Mouse (Mus musculus): Measurements from ENCODE around the gene Tmem104. TPM values are rescaled to one million over a fixed set of nuclear protein-coding genes. Genes with fewer than 3 reads are reported as not detected.

Gene Tmem104
- polyA plus RNA-seq, 1 experiment from 2014 or later = 9.6 TPM

DNA sequence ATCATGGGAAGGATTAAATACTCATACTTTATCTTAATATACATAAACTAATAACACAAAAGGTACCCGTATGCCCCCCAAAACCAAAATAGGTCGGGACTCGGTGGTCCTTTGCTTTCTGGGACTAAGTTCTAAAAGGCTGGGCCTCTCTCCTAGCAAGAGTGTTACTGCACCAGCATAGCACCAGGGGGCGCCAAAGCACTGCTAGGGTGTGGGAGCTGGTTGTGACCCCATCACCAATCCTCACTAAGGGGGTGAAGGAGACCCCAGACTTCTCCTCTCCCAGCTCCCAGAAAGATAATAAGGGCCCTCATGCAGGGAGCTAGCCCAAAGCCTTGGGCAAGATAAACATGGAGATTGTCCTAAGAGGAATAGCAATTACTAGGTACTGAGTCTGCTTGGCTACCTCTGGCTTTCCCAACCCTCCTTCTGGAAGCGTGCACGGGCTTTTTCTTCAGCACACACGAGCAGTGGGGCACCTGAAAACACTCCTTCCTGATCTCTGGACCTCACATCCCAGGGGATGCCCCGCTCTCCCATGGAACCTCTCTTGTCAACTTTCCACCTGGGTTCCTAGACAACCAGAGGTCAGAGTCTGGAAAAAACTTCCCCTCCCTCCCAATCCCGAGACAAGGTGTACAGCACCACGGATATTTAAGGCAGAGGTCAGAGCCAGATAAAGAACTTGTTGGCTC, 26.3 kb upstream of the Tmem104 start:
- Histone ChIP-seq H3K27me3 (ENCODE audit: insufficient read depth, poor library complexity, severe bottlenecking) (peaks cover 32% of the 10 kb centered on the region), H3K4me1 (peaks cover 67% of the 10 kb centered on the region), H3K36me3 (no peaks in the 10 kb centered on the region), H3K9me3 (no peaks in the 10 kb centered on the region), H3K4me3 (no peak overlapping the region), H3K27ac (no peak overlapping the region)
- no peak for DNase-seq (ENCODE audit: low spot score)
- WGBS = 28% methylated on average over 10 of the region's 10 CpGs

DNA sequence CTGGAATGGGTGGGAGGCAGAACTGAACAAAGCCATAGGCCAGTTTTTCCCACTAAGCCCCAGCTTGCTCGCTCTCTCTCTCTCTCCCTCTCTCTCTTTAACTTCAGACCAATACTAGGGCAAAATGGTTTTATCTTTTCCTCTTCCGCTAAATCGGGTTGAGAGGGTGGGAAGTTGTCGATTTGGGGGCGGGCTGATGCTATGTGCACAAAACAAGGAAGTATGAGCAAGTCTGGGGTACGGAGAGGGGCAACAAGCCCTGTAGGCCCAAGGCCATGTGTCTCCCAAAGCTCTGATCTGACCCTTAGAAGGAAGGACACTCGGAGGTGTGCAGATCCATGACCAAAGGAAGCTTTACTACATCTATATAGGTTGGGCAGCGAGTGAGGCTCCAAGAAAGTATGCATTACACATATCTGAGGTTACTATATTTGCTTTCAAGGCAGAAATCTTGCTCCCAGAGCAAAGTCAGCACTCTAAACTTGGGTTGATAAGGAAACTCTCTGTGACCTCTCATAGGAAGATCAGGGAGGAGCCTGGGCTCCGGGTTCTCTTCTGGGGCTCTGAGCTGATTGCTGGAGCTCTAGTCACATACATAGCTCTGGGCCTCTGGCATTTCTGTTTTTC, 25.6 kb upstream of the Tmem104 start:
- H3K27me3 ChIP-seq (ENCODE audit: insufficient read depth, poor library complexity, severe bottlenecking) = peaks cover 28% of the 10 kb centered on the region
- H3K9me3 ChIP-seq = no peaks in the 10 kb centered on the region
- peaks cover 67% of the 10 kb centered on the region for H3K4me1 ChIP-seq
- no peak for DNase-seq (ENCODE audit: low spot score)
- WGBS = 40% methylated on average over 9 of the region's 9 CpGs
- no peak overlapping the region for H3K4me3 ChIP-seq
- no peak overlapping the region; the same call in 1 of the 2 replicates for H3K27ac ChIP-seq
- no peaks in the 10 kb centered on the region for H3K36me3 ChIP-seq

DNA sequence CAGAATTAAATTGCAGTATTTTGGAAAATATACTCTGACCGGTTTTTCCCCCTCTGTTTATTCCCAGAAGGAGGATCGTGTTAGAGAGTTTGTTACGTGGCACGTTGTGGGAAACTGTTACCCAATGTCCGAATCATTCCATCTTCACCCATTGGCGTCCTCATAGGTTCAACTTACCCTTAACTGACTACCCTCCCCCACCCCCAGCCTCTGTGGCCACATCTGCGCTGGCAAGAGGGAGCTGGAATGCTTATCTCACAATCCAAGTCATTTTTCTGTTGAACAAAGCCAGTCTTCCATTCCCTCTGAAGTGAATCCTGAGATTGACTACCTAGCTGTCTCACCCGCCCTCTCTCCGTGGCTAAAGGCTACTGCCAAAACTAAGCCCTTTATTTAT, 25.1 kb upstream of the Tmem104 start:
- 17% methylated on average over 9 of the region's 9 CpGs for WGBS
- no peak for DNase-seq (ENCODE audit: low spot score)
- peaks cover 67% of the 10 kb centered on the region for H3K4me1 ChIP-seq
- H3K4me3 ChIP-seq = peak overlapping the region; percentile 72
- H3K9me3 ChIP-seq = no peaks in the 10 kb centered on the region
- H3K27ac ChIP-seq = peak overlapping the region; percentile 84; the same call in 1 of the 2 replicates
- H3K27me3 ChIP-seq (ENCODE audit: insufficient read depth, poor library complexity, severe bottlenecking) = peaks cover 23% of the 10 kb centered on the region; the same call in 1 of the 2 replicates
- no peaks in the 10 kb centered on the region for H3K36me3 ChIP-seq

DNA sequence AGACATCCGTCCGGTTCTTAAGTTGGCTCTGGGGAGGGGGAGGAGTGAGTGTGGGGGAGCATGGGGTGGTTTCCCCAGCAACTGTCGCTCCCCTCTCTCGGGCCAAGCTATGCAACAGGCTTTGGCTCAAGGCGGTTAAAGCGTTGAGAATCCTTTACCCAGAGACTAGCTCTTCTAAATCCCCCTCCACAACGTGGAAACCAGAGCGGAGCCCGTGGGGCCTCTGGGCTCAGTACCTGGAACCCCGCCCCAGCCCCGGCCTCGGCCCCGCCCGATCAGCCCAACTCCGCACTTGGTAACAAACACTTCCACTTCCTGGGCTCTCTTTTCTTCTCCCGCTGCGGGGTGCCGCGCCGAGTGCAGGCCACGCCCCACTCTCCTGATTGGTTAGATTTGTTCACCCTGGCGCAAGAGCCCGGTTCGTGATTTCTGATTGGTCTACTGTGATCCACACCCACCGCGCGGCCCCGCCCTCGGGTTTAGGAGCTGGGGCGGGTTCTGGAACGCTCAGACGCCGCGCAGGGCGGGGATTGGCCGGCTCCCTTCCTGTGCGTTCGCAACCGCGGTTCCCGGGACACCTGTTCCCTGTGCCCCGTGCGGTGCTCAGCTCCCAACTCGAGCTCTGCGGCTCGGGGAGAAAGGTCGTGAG, 24.3 kb upstream of the Tmem104 start, which contains the start of gene Slc9a3r1:
Gene Slc9a3r1 (plus strand): TSS at position 510 of the 649 bp plus-strand sequence.
- WGBS = under 1% methylated on average over 47 of the region's 47 CpGs
- H3K9me3 ChIP-seq = no peaks in the 10 kb centered on the region
- peaks cover 17% of the 10 kb centered on the region; the same call in 1 of the 2 replicates for H3K27me3 ChIP-seq (ENCODE audit: insufficient read depth, poor library complexity, severe bottlenecking)
- H3K4me1 ChIP-seq = peaks cover 59% of the 10 kb centered on the region
- peak within 1 kb of the TSS; percentile 72 for H3K4me3 ChIP-seq
- peak; percentile 98 for DNase-seq (ENCODE audit: low spot score)
- no peaks in the 10 kb centered on the region for H3K36me3 ChIP-seq
- H3K27ac ChIP-seq = peak within 1 kb of the TSS; percentile 84

DNA sequence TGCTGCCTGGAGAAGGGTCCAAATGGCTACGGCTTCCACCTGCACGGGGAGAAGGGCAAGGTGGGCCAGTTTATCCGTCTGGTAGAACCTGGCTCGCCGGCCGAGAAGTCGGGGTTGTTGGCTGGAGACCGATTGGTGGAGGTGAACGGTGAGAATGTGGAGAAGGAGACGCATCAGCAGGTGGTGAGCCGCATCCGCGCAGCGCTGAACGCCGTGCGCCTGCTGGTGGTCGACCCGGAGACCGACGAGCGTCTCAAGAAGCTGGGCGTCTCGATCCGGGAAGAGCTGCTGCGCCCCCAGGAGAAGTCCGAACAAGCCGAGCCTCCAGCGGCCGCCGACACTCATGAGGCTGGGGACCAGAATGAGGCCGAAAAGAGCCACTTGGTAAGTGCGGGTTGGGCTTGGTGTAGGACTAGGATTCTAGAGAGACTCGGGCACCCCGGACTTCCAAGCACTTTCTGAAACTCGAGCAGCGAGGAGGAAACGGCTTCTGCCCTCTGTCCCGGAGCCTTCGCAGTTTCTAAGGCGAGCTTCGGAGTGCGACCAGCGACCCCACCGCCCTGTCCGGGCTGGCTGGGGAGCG, 23.6 kb upstream of the Tmem104 start:
- Histone ChIP-seq H3K4me3 (peak overlapping the region; percentile 72), H3K36me3 (no peaks in the 10 kb centered on the region), H3K27me3 (ENCODE audit: insufficient read depth, poor library complexity, severe bottlenecking) (peaks cover 17% of the 10 kb centered on the region; the same call in 1 of the 2 replicates), H3K4me1 (peaks cover 52% of the 10 kb centered on the region), H3K27ac (peak overlapping the region; percentile 84), H3K9me3 (no peaks in the 10 kb centered on the region)
- DNase-seq (ENCODE audit: low spot score) = peak; percentile 86
- under 1% methylated on average over 47 of the region's 47 CpGs for WGBS

DNA sequence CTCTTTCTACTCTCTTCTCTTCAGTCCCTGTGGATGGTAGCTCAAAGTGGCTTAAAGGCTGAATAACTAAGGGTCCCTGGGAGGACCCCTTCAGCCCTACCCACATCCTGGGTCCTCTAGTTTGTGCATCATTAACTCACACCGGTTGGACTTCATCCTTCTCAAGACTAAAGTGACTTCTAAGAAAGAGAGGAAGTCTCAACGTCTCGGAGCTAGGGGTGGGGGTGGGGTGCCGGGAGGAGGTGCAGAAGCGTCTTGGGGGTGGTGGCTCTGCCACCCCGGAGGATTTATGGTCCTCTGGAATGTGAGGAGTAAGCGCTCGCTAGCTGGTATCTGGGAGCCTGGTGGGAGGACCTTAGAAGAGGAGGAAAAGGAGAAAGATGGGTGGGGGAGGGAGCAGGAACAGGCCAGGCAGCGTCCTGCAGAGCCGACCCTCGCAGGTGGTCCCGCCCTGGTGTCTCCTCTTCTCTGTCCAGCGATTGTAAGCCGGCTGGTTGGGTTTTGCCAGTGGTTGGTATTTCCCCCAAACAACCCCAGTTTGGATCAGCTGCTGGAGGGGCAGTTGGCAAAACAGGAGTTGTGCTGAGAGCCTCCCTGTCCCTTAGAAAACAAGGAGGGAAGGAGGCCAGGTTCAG, 22.8 kb upstream of the Tmem104 start:
- peak overlapping the region; percentile 84 for H3K27ac ChIP-seq
- DNase-seq (ENCODE audit: low spot score) = no peak
- H3K27me3 ChIP-seq (ENCODE audit: insufficient read depth, poor library complexity, severe bottlenecking) = peaks cover 17% of the 10 kb centered on the region; the same call in 1 of the 2 replicates
- peaks cover 51% of the 10 kb centered on the region for H3K4me1 ChIP-seq
- H3K36me3 ChIP-seq = no peaks in the 10 kb centered on the region
- 1% methylated on average over 14 of the region's 14 CpGs for WGBS
- H3K4me3 ChIP-seq = peak overlapping the region; percentile 72
- no peaks in the 10 kb centered on the region for H3K9me3 ChIP-seq

DNA sequence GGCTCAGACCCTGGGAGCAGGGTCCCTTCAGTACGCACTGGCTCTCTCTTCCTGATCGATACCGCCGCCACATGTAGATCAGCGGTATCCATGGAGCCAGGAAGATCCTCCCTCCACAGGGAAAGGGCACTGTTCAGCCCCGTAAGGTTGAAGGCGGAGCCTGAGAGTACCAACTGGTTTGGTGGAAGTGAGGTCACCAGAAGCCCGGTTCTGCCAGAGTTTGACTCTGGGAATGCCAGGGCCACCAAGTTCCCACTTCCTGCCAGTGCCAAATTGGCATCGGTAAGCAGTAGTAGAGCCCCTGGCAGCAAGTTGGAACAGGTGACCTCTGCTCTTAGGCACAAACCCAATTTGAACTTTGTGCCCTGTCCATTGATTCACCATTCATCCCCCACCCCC, 22.3 kb upstream of the Tmem104 start:
- Histone ChIP-seq H3K4me3 (peak overlapping the region; percentile 72), H3K4me1 (peaks cover 51% of the 10 kb centered on the region), H3K27ac (0 out of 2 replicates have a peak overlapping the region, but pooled peaks have one; percentile 84), H3K36me3 (no peaks in the 10 kb centered on the region), H3K27me3 (ENCODE audit: insufficient read depth, poor library complexity, severe bottlenecking) (peaks cover 17% of the 10 kb centered on the region; the same call in 1 of the 2 replicates), H3K9me3 (no peaks in the 10 kb centered on the region)
- no peak for DNase-seq (ENCODE audit: low spot score)
- WGBS = 3% methylated on average over 9 of the region's 9 CpGs

DNA sequence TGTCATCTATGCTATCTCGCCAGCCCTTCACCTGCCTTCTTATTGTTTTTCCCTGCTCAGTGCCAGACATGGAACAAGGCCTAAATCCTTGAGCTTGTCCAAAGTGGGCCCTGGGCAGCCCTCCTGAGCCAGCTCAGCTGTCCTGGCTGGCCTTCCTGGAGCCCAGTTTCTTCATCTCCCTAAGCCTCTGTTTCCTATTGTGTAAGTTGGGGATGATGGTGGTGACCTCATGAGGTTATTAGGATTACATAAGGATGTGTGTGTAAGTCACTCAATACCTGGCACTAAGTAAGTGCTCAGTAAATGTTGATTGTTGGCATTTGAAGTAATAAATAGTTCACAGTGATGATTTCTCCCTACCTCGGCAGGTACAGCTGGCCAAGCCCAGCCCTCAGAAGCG, 20.5 kb upstream of the Tmem104 start:
- H3K4me1 ChIP-seq = peaks cover 46% of the 10 kb centered on the region
- WGBS = 93% methylated on average over 3 of the region's 3 CpGs
- no peak overlapping the region for H3K27ac ChIP-seq
- no peak for DNase-seq (ENCODE audit: low spot score)
- H3K27me3 ChIP-seq (ENCODE audit: insufficient read depth, poor library complexity, severe bottlenecking) = peaks cover 17% of the 10 kb centered on the region; the same call in 1 of the 2 replicates
- H3K4me3 ChIP-seq = no peak overlapping the region
- H3K9me3 ChIP-seq = no peaks in the 10 kb centered on the region
- H3K36me3 ChIP-seq = no peaks in the 10 kb centered on the region

DNA sequence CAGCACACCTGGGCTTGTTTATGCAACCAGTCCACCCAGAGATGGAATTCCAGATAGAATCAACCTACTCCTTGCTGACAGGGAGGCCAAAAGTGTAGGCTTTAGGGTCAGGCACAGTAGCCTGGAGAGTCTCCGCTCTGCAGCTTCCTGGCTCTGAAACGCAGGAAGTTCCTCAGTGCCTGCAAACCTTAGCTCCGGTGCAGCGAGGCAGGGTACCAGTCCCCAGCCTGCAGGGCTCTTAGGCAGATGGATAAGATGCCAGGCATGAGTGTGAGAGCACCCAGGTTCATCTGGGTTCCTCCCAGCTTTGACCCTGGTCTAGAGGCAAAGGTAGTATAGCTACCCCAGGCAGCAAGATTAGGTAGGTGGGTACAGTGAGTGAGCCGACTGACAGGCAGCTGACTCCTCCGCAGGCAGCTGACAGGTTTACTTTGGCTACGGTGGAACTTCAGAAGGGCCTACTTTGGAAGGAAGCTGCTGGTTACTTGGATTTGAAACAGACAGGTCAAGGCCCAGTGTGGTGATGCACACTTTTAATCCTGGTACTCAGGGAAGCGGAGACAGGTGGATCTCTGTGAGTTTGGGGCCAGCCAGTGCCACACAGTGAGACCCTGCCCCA, 19.5 kb upstream of the Tmem104 start:
- H3K36me3 ChIP-seq = no peaks in the 10 kb centered on the region
- WGBS = 69% methylated on average over 8 of the region's 8 CpGs
- H3K4me3 ChIP-seq = no peak overlapping the region
- no peak overlapping the region for H3K27ac ChIP-seq
- peaks cover 46% of the 10 kb centered on the region for H3K4me1 ChIP-seq
- no peak for DNase-seq (ENCODE audit: low spot score)
- no peaks in the 10 kb centered on the region for H3K9me3 ChIP-seq
- H3K27me3 ChIP-seq (ENCODE audit: insufficient read depth, poor library complexity, severe bottlenecking) = peaks cover 17% of the 10 kb centered on the region; the same call in 1 of the 2 replicates

DNA sequence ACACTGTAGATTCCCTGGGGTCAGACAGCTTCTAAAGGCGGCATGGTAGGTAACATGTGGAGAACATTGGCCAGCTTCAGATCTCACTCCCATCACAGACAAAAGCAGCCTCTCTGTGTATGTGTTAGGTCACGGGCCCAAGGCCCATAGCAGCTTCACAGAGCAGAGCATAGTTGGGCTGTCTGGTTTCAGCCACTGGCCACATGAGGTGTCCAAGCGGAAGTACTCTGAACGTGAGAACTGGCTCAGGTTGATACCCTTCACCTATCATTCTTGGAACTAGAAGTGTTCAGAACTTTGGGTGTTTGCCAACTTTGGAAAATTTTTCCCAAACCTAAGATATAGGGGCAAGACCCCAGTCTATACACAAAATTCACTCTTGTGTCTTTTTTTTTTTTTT, 17.9 kb upstream of the Tmem104 start:
- peaks cover 46% of the 10 kb centered on the region for H3K4me1 ChIP-seq
- H3K36me3 ChIP-seq = no peaks in the 10 kb centered on the region
- H3K4me3 ChIP-seq = no peak overlapping the region
- H3K27ac ChIP-seq = no peak overlapping the region
- 88% methylated on average over 4 of the region's 4 CpGs for WGBS
- DNase-seq (ENCODE audit: low spot score) = no peak
- H3K27me3 ChIP-seq (ENCODE audit: insufficient read depth, poor library complexity, severe bottlenecking) = peaks cover 33% of the 10 kb centered on the region
- H3K9me3 ChIP-seq = no peaks in the 10 kb centered on the region

DNA sequence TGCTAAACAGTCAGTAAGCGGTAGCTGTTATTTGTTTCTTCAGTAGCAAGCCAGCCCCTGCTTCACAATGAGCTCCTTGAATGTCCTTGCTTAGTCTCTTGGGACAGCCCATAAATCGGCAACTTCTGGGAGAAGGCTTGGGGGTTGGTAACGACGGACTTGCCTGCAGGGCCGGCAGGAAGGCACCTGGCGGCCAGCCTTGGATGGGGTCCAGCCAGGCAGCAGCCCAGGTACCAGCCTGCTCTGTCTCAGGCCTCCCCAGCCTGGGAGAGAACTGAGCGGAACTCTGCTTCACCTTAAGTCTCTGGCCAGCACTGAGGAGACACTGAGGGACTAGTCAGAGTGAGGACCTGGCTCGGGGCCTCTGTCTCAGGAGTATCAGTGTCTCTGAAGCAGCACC, 16.2 kb upstream of the Tmem104 start:
- H3K4me3 ChIP-seq = no peak overlapping the region
- no peaks in the 10 kb centered on the region for H3K9me3 ChIP-seq
- no peaks in the 10 kb centered on the region for H3K36me3 ChIP-seq
- peaks cover 52% of the 10 kb centered on the region for H3K4me1 ChIP-seq
- DNase-seq (ENCODE audit: low spot score) = no peak
- no peak overlapping the region; the same call in 1 of the 2 replicates for H3K27ac ChIP-seq
- H3K27me3 ChIP-seq (ENCODE audit: insufficient read depth, poor library complexity, severe bottlenecking) = peaks cover 31% of the 10 kb centered on the region
- WGBS = 52% methylated on average over 8 of the region's 8 CpGs

DNA sequence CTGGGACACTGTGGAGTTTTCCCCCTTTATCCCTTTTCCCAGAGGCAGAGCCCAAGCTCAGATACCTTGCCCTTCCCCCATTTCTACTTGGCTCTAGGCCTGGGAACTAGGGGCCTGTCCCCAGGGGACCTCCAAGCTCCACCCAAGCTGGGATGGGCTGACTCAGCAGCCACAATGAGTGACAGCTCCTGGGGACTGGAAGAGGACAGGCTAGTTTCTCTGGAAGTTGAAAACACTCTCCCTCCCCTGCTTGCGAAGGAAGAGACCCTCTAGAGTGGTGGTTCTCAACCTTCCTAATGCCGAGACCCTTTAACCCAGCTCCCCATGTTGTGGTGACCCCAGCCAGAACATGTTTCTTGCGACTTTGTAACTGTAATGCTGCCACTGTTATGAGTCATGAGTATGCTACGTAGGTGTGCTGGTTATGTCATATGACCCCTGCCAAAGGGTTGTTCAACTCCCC, 14.4 kb upstream of the Tmem104 start:
- H3K36me3 ChIP-seq = no peaks in the 10 kb centered on the region
- peaks cover 70% of the 10 kb centered on the region for H3K4me1 ChIP-seq
- 0 out of 2 replicates have a peak overlapping the region, but pooled peaks have one; percentile 25 for H3K4me3 ChIP-seq
- WGBS = 16% methylated on average over 4 of the region's 4 CpGs
- H3K27ac ChIP-seq = peak overlapping the region; percentile 56; the same call in 1 of the 2 replicates
- no peak for DNase-seq (ENCODE audit: low spot score)
- peaks cover 42% of the 10 kb centered on the region for H3K27me3 ChIP-seq (ENCODE audit: insufficient read depth, poor library complexity, severe bottlenecking)
- H3K9me3 ChIP-seq = no peaks in the 10 kb centered on the region
